Mouse (Mus musculus): ENCODE measurements around the gene Pdxdc1. TPM values are rescaled to one million over a fixed set of nuclear protein-coding genes. Genes with fewer than 3 reads are reported as not detected.
A peak's percentile ranks its signal among the peaks of the same experiment; 100 is the strongest.
"Not testable (repeated sequence)": the region's sequence is repeated elsewhere in the genome, so short reads cannot be mapped to it uniquely, and the experiment has no call there.

The Pdxdc1 gene
- total and polyA plus RNA-seq, 3 experiments = 36.0 to 64.2 TPM; not detected in 1

DNA sequence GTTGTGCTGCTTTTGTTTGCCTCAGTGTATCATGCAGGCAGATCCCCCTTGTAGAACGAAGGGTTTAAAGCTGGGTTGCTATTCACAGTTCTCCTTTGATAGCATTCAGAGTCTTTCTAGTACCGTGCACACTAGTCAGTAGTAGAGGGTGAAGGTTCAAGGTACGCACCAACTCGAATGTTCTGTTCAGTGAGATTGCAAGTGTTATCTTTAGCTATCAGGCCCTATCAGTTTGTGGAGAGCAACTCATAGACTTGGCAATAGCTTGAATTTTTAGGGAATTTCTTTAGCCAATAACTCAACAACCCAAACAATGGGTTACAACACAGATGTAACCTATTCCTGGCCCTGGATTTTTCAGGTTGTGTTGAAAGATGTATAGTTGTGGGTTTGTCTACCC, 101.7 kb downstream of the Pdxdc1 start:
- Histone ChIP-seq H3K79me2 (ENCODE audit: control insufficient read depth, insufficient read depth, low read length, poor library complexity) (no peaks in the 10 kb centered on the region), H3K9ac (ENCODE audit: control insufficient read depth, low read depth, low read length, poor library complexity, severe bottlenecking) (no peak overlapping the region), H3K27ac (ENCODE audit: control insufficient read depth, low read depth, low read length) (no peak overlapping the region), H3K27me3 (ENCODE audit: control insufficient read depth in 1 of 2, insufficient read depth in 2 of 2, low read length in 2 of 2) (no peaks in the 10 kb centered on the region), H3K4me1 (ENCODE audit: control insufficient read depth in 1 of 2, insufficient read depth in 2 of 2, low read length in 2 of 2) (no peaks in the 10 kb centered on the region), H3K9me3 (replicated peaks; ENCODE audit: insufficient read depth, low read length) (no peaks in the 10 kb centered on the region), H3K4me3 (ENCODE audit: control insufficient read depth in 1 of 2, insufficient read depth in 1 of 2, low read depth in 2 of 2, low read length in 2 of 2) (no peak overlapping the region), H3K36me3 (ENCODE audit: control insufficient read depth in 1 of 2, insufficient read depth in 2 of 2, low read length in 2 of 2) (peaks cover 0 to 30% of the 10 kb centered on the region in 2 experiments; a peak in 2 of 4 replicates)
- no peak for DNase-seq (ENCODE audit: low read depth, low spot score)
- 0 out of 2 replicates have a peak, but pooled peaks have one; percentile 7 for TF ChIP-seq GATA1 (IDR thresholded peaks at IDR 0.05; ENCODE audit: low read depth, low read length)
- no peak for TF ChIP-seq HCFC1 (IDR thresholded peaks at IDR 0.05; ENCODE audit: low read depth, low read length)

DNA sequence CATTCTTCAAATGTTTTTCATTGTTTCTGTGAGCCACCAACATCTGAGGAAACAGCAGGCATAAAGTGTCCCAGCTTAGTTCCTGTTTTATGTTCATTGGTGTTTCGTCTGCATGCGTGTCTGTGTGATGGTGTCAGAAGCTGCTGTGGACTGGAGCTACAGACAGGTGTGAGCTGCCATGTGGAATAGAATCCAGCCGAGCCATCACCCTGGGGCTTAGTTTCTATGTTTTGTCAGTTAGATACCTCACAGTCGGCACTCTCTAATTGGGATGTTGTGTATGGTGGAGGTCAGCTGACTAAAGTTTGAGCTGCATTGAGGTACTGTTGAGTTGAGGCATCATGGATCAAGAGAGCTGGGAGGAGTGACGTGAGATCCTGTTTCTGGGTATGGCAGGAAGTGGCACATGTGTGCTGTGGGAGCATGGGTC, 106.2 kb downstream of the Pdxdc1 start:
- Histone ChIP-seq H3K4me3 (ENCODE audit: control insufficient read depth in 1 of 2, insufficient read depth in 1 of 2, low read depth in 2 of 2, low read length in 2 of 2) (no peak overlapping the region), H3K27ac (ENCODE audit: control insufficient read depth, low read depth, low read length) (no peak overlapping the region), H3K9me3 (replicated peaks; ENCODE audit: insufficient read depth, low read length) (no peaks in the 10 kb centered on the region), H3K9ac (ENCODE audit: control insufficient read depth, low read depth, low read length, poor library complexity, severe bottlenecking) (no peak overlapping the region), H3K4me1 (ENCODE audit: control insufficient read depth in 1 of 2, insufficient read depth in 2 of 2, low read length in 2 of 2) (no peaks in the 10 kb centered on the region), H3K36me3 (ENCODE audit: control insufficient read depth in 1 of 2, insufficient read depth in 2 of 2, low read length in 2 of 2) (peaks cover 5 to 29% of the 10 kb centered on the region in 2 experiments), H3K27me3 (ENCODE audit: control insufficient read depth in 1 of 2, insufficient read depth in 2 of 2, low read length in 2 of 2) (no peaks in the 10 kb centered on the region), H3K79me2 (ENCODE audit: control insufficient read depth, insufficient read depth, low read length, poor library complexity) (no peaks in the 10 kb centered on the region)
- DNase-seq (ENCODE audit: low read depth, low spot score) = no peak
- TF ChIP-seq RAD21 (IDR thresholded peaks at IDR 0.05; ENCODE audit: low read depth, low read length) (no peak), CHD2 (IDR thresholded peaks at IDR 0.05; ENCODE audit: low read length) (no peak), TAL1 (IDR thresholded peaks at IDR 0.05; ENCODE audit: low read length) (no peak), KAT2A (conservative IDR thresholded peaks at IDR 0.05; ENCODE audit: low read depth, low read length) (no peak), MAX (IDR thresholded peaks at IDR 0.05; ENCODE audit: low read length) (no peak), MEF2A (IDR thresholded peaks at IDR 0.05; ENCODE audit: extremely low read depth, insufficient replicate concordance, low read depth, low read length, poor library complexity, severe bottlenecking) (no peak), ETS1 (IDR thresholded peaks at IDR 0.05; ENCODE audit: low read depth, low read length) (no peak), ELF1 (IDR thresholded peaks at IDR 0.05; ENCODE audit: low read depth, low read length) (no peak), CHD1 (IDR thresholded peaks at IDR 0.05; ENCODE audit: low read depth, low read length) (no peak)

- not testable (repeated sequence) for H3K27ac ChIP-seq (ENCODE audit: control insufficient read depth, low read depth, low read length); H3K4me3 ChIP-seq (ENCODE audit: control insufficient read depth in 1 of 2, insufficient read depth in 1 of 2, low read depth in 2 of 2, low read length in 2 of 2); H3K27me3 ChIP-seq (ENCODE audit: control insufficient read depth in 1 of 2, insufficient read depth in 2 of 2, low read length in 2 of 2); H3K9me3 ChIP-seq (replicated peaks; ENCODE audit: insufficient read depth, low read length); H3K9ac ChIP-seq (ENCODE audit: control insufficient read depth, low read depth, low read length, poor library complexity, severe bottlenecking); H3K4me1 ChIP-seq (ENCODE audit: control insufficient read depth in 1 of 2, insufficient read depth in 2 of 2, low read length in 2 of 2); H3K79me2 ChIP-seq (ENCODE audit: control insufficient read depth, insufficient read depth, low read length, poor library complexity)
- peaks cover 5 to 30% of the 10 kb centered on the region in 2 experiments for H3K36me3 ChIP-seq (ENCODE audit: control insufficient read depth in 1 of 2, insufficient read depth in 2 of 2, low read length in 2 of 2)
- DNase-seq (ENCODE audit: low read depth, low spot score) = peak; percentile 46
Observed at GRCm38 (mm10) chr16:13793441-13793840, 109.5 kb downstream of the Pdxdc1 start.

All from MEL (cell line).